Mouse (Mus musculus) cortical plate, adult 2 months (tissue): ENCODE results near the gene F3. TPM values are rescaled to one million over a fixed set of nuclear protein-coding genes. Genes with fewer than 3 reads are reported as not detected.

ENCODE experiments used
- H3K27ac ChIP-seq: fragments of 200-500 bp; 2 replicates; pipeline ENCODE4 v1.5.1; 2012; ENCODE audit warnings: low read length, control low read depth, inconsistent platforms; ENCODE audit not compliant: insufficient read depth
- H3K4me1 ChIP-seq: fragments of 200-500 bp; 2 replicates; pipeline ENCODE4 v1.6.1; 2011; ENCODE audit warnings: low read length; ENCODE audit not compliant: control insufficient read depth, insufficient read depth
- H3K4me3 ChIP-seq: fragments of 200-500 bp; 2 replicates; pipeline ENCODE4 v1.5.1; 2011; ENCODE audit warnings: mild to moderate bottlenecking, low read length, control low read depth; ENCODE audit not compliant: insufficient read depth
- CTCF ChIP-seq: fragments of 200-500 bp; IDR thresholded peaks from 2 replicates; pipeline ENCODE4 v1.5.1; 2011; ENCODE audit warnings: mild to moderate bottlenecking, control low read depth, low read length; ENCODE audit not compliant: insufficient read depth; ENCODE audit errors: extremely low read depth
- POLR2A ChIP-seq: fragments of 200-500 bp; IDR thresholded peaks from 2 replicates; pipeline ENCODE4 v1.6.1; 2011; ENCODE audit warnings: mild to moderate bottlenecking, low read length, control low read depth; ENCODE audit not compliant: insufficient read depth; ENCODE audit errors: extremely low read depth
- polyA plus RNA-seq: library from polyadenylated mRNA; depleted of rRNA; stranded (reverse); fragments of >200 nt; gene quantifications from 2 replicates; pipeline ENCODE4 v1.2.3, GENCODE M21; 2012

The F3 gene
- polyA plus RNA-seq, 1 experiment = 88.6 TPM

GRCm38 (mm10) chr3:121703155-121703879 is 20.0 kb upstream of the F3 start:
- H3K4me3 ChIP-seq = no peak overlapping the region
- H3K27ac ChIP-seq = no peak overlapping the region
- H3K4me1 ChIP-seq = peaks cover 5% of the 10 kb centered on the region
- no peak for TF ChIP-seq POLR2A
- TF ChIP-seq CTCF = no peak

- H3K27ac ChIP-seq = no peak overlapping the region
- H3K4me1 ChIP-seq = peaks cover 5% of the 10 kb centered on the region
- H3K4me3 ChIP-seq = no peak overlapping the region
- no peak for TF ChIP-seq POLR2A
- no peak for TF ChIP-seq CTCF
Observed at GRCm38 (mm10) chr3:121703880-121704243, 19.5 kb upstream of the F3 start.

- Histone ChIP-seq H3K27ac (no peak overlapping the region), H3K4me3 (no peak overlapping the region), H3K4me1 (peaks cover 4% of the 10 kb centered on the region)
- TF ChIP-seq POLR2A (no peak), CTCF (no peak)
Observed at GRCm38 (mm10) chr3:121706087-121706486, 17.2 kb upstream of the F3 start.

GRCm38 (mm10) chr3:121707106-121707505 is 16.2 kb upstream of the F3 start:
- H3K4me1 ChIP-seq = peaks cover 2% of the 10 kb centered on the region
- H3K27ac ChIP-seq = no peak overlapping the region
- no peak overlapping the region for H3K4me3 ChIP-seq
- no peak for TF ChIP-seq POLR2A
- no peak for TF ChIP-seq CTCF

GRCm38 (mm10) chr3:121710894-121711531 is 12.3 kb upstream of the F3 start:
- H3K4me1 ChIP-seq = peaks cover 2% of the 10 kb centered on the region
- TF ChIP-seq CTCF (no peak), POLR2A (no peak)
- H3K27ac ChIP-seq = no peak overlapping the region
- no peak overlapping the region for H3K4me3 ChIP-seq

GRCm38 (mm10) chr3:121712222-121712621 is 11.1 kb upstream of the F3 start:
- H3K4me3 ChIP-seq = no peak overlapping the region
- H3K4me1 ChIP-seq = peaks cover 2% of the 10 kb centered on the region
- TF ChIP-seq CTCF (no peak), POLR2A (no peak)
- H3K27ac ChIP-seq = no peak overlapping the region

GRCm38 (mm10) chr3:121713151-121713701 is 10.1 kb upstream of the F3 start:
- Histone ChIP-seq H3K27ac (no peak overlapping the region), H3K4me3 (no peak overlapping the region), H3K4me1 (peaks cover 2% of the 10 kb centered on the region)
- TF ChIP-seq POLR2A (no peak), CTCF (no peak)

GRCm38 (mm10) chr3:121713816-121714215 is 9.5 kb upstream of the F3 start:
- Histone ChIP-seq H3K4me3 (no peak overlapping the region), H3K27ac (no peak overlapping the region), H3K4me1 (peaks cover 2% of the 10 kb centered on the region)
- no peak for TF ChIP-seq POLR2A

GRCm38 (mm10) chr3:121714461-121714860 is 8.9 kb upstream of the F3 start:
- H3K4me3 ChIP-seq = no peak overlapping the region
- peaks cover 2% of the 10 kb centered on the region for H3K4me1 ChIP-seq
- H3K27ac ChIP-seq = no peak overlapping the region
- TF ChIP-seq POLR2A = no peak
- no peak for TF ChIP-seq CTCF

- Histone ChIP-seq H3K27ac (peak overlapping the region; percentile 58), H3K4me3 (no peak overlapping the region), H3K4me1 (peaks cover 2% of the 10 kb centered on the region)
- TF ChIP-seq CTCF (no peak), POLR2A (no peak)
Observed at GRCm38 (mm10) chr3:121715336-121715735, 8.0 kb upstream of the F3 start.
